Mouse (Mus musculus): ENCODE measurements at regions not wholly inside any gene's neighbourhood (a gene's known extent, or its start where the extent isn't known, plus 50 kb on each side); places are given as distances from the start of the nearest gene placed in this dataset.

GRCm38 (mm10) chr11:90755981-90756380 is 67.8 kb upstream of the Tom1l1 start:
- TF ChIP-seq CTCF (IDR thresholded peaks at IDR 0.05; ENCODE audit: insufficient read depth, low read depth, low read length) (no peak), POLR2A (IDR thresholded peaks at IDR 0.05; ENCODE audit: insufficient read depth, low read depth, low read length) (no peak)

All from olfactory bulb, adult 2 months (tissue).